Mouse (Mus musculus): Measurements from ENCODE around the gene Lmod3.

Gene Lmod3

DNA sequence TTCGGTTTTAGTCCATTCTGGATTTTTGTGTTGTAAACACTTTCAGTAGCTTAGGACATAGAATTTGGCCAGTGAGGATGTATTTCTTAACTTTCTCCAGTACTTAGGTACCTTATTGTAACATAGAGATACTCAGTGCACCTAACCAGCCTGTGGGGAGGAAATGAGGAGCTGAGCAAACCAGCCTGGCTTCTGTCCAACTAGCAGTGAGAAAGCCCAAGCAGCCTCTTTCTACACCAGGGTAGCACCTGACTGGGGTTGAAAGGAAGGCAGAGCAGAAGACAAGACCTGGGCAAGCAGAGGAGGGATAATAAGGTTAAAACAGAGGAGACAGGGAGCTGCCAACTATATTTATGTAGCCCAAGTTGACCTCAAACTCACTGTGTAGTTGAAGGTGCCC, 31.1 kb upstream of the Lmod3 start:
- Histone ChIP-seq H3K4me3 (replicated peaks; ENCODE audit: low read length) (no peak overlapping the region), H3K4me1 (replicated peaks; ENCODE audit: low read depth, low read length) (peaks cover 12% of the 10 kb centered on the region), H3K36me3 (ENCODE audit: insufficient read depth, low read length) (no peaks in the 10 kb centered on the region), H3K27me3 (ENCODE audit: insufficient read depth, low read length) (no peaks in the 10 kb centered on the region; the same call in none of the 2 replicates), H3K9me3 (ENCODE audit: low read length) (no peaks in the 10 kb centered on the region)
- TF ChIP-seq NANOG (IDR thresholded peaks at IDR 0.05; ENCODE audit: borderline replicate concordance, low read length) (no peak), CTCF (conservative IDR thresholded peaks at IDR 0.05; ENCODE audit: low read length) (no peak), POU5F1 (IDR thresholded peaks at IDR 0.05; ENCODE audit: borderline replicate concordance, low read length) (no peak)

DNA sequence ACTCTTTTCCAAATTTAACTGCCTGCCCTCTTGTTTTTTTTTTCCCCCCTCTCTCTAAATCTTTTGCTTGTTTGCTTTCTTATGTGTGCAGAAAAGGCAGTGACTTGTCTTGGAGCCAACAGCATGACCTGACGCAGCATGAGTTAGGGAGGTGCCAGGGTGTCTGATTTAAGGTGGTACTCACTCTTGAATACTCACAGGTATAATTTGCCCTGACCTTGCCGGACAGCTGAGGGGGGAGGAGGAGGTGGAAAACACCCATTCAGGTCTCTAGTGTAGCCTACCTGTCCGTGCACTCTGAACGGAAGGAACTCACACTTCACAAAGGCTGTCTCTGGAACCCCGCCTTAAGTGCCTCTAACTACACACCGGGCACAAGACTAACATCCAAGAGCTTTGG, 26.3 kb upstream of the Lmod3 start:
- no peak overlapping the region; the same call in 1 of the 2 replicates for H3K4me3 ChIP-seq (replicated peaks; ENCODE audit: low read length)
- H3K9me3 ChIP-seq (ENCODE audit: low read length): no peaks in the 10 kb centered on the region
- peaks cover 36% of the 10 kb centered on the region for H3K4me1 ChIP-seq (replicated peaks; ENCODE audit: low read depth, low read length)
- H3K27me3 ChIP-seq (ENCODE audit: insufficient read depth, low read length): peaks cover 17% of the 10 kb centered on the region
- H3K36me3 ChIP-seq (ENCODE audit: insufficient read depth, low read length): no peaks in the 10 kb centered on the region
- TF ChIP-seq NANOG (IDR thresholded peaks at IDR 0.05; ENCODE audit: borderline replicate concordance, low read length) (no peak), POU5F1 (IDR thresholded peaks at IDR 0.05; ENCODE audit: borderline replicate concordance, low read length) (no peak), CTCF (conservative IDR thresholded peaks at IDR 0.05; ENCODE audit: low read length) (no peak)

- peak; percentile 57; the same call in 1 of the 2 replicates for TF ChIP-seq NANOG (IDR thresholded peaks at IDR 0.05; ENCODE audit: borderline replicate concordance, low read length)
- no peak for TF ChIP-seq POU5F1 (IDR thresholded peaks at IDR 0.05; ENCODE audit: borderline replicate concordance, low read length)
- TF ChIP-seq CTCF (conservative IDR thresholded peaks at IDR 0.05; ENCODE audit: low read length): peak; percentile 76
- Histone ChIP-seq H3K9me3 (ENCODE audit: low read length) (no peaks in the 10 kb centered on the region), H3K4me3 (replicated peaks; ENCODE audit: low read length) (peak overlapping the region; percentile 66), H3K27me3 (ENCODE audit: insufficient read depth, low read length) (peaks cover 23% of the 10 kb centered on the region), H3K4me1 (replicated peaks; ENCODE audit: low read depth, low read length) (peaks cover 36% of the 10 kb centered on the region), H3K36me3 (ENCODE audit: insufficient read depth, low read length) (no peaks in the 10 kb centered on the region)
Observed at GRCm38 (mm10) chr6:97278014-97278787, 25.6 kb upstream of the Lmod3 start.

DNA sequence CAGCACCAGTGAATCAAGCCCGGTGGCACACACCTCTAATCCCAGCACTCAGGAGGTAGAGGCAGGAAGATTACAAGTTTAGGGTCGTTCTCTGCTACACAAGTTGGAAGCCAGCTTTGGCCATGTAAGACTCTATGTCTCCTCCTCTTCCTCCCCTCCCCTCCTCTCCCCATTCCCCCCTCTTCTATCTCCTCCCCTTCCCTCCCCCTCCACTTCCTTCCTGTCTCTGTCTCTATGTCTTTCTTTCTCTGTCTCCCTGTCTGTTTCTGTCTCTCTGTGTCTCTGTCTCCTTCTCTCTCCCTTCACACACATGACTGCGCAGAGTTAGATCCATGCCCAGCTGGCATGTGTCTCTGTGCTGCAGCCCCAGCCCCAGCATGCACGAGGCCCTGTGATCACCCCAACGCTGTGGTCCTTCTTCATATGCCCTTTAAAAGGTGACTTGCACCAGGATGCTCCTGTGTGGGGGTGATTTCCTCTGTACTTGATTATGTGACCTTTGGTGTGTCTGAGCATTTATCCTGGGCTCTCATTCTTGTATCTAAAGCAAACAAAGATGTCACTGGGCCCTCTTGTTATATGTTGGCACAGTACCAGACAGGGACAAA, 24.4 kb upstream of the Lmod3 start:
- Histone ChIP-seq H3K36me3 (ENCODE audit: insufficient read depth, low read length) (no peaks in the 10 kb centered on the region), H3K27me3 (ENCODE audit: insufficient read depth, low read length) (peaks cover 24% of the 10 kb centered on the region), H3K9me3 (ENCODE audit: low read length) (no peaks in the 10 kb centered on the region), H3K4me1 (replicated peaks; ENCODE audit: low read depth, low read length) (peaks cover 36% of the 10 kb centered on the region), H3K4me3 (replicated peaks; ENCODE audit: low read length) (no peak overlapping the region)
- TF ChIP-seq NANOG (IDR thresholded peaks at IDR 0.05; ENCODE audit: borderline replicate concordance, low read length) (no peak), CTCF (conservative IDR thresholded peaks at IDR 0.05; ENCODE audit: low read length) (no peak), POU5F1 (IDR thresholded peaks at IDR 0.05; ENCODE audit: borderline replicate concordance, low read length) (no peak)

- no peaks in the 10 kb centered on the region for H3K9me3 ChIP-seq (ENCODE audit: low read length)
- peaks cover 36% of the 10 kb centered on the region for H3K4me1 ChIP-seq (replicated peaks; ENCODE audit: low read depth, low read length)
- TF ChIP-seq CTCF (conservative IDR thresholded peaks at IDR 0.05; ENCODE audit: low read length) (no peak), POU5F1 (IDR thresholded peaks at IDR 0.05; ENCODE audit: borderline replicate concordance, low read length) (no peak), NANOG (IDR thresholded peaks at IDR 0.05; ENCODE audit: borderline replicate concordance, low read length) (no peak)
- peaks cover 29% of the 10 kb centered on the region for H3K27me3 ChIP-seq (ENCODE audit: insufficient read depth, low read length)
- no peaks in the 10 kb centered on the region for H3K36me3 ChIP-seq (ENCODE audit: insufficient read depth, low read length)
- no peak overlapping the region for H3K4me3 ChIP-seq (replicated peaks; ENCODE audit: low read length)
Observed at GRCm38 (mm10) chr6:97276366-97276765, 23.8 kb upstream of the Lmod3 start.

DNA sequence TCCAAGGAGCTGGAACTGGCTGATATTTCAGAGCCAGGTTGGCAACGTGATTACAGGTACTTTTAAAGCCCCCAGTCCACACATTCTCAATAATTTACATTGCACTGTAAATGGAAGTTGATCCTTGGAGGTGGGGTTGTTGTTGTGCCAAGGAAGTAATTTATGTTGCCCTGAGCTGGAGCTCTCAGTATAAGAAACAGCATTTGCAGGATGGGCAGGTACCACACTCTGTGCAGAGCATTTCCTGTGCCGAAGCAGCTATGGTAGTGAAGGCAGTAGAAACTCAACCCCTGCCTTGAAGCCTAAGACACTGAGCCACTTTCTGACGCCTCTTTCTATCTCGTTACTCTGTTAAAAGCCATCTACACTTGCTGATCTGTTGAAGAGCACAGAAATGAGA, 23.2 kb upstream of the Lmod3 start:
- Histone ChIP-seq H3K9me3 (ENCODE audit: low read length) (no peaks in the 10 kb centered on the region), H3K4me1 (replicated peaks; ENCODE audit: low read depth, low read length) (peaks cover 36% of the 10 kb centered on the region), H3K4me3 (replicated peaks; ENCODE audit: low read length) (no peak overlapping the region), H3K27me3 (ENCODE audit: insufficient read depth, low read length) (peaks cover 29% of the 10 kb centered on the region), H3K36me3 (ENCODE audit: insufficient read depth, low read length) (no peaks in the 10 kb centered on the region)
- TF ChIP-seq POU5F1 (IDR thresholded peaks at IDR 0.05; ENCODE audit: borderline replicate concordance, low read length) (no peak), CTCF (conservative IDR thresholded peaks at IDR 0.05; ENCODE audit: low read length) (no peak), NANOG (IDR thresholded peaks at IDR 0.05; ENCODE audit: borderline replicate concordance, low read length) (no peak)

GRCm38 (mm10) chr6:97273777-97274176, 21.2 kb upstream of the Lmod3 start:
- Histone ChIP-seq H3K9me3 (ENCODE audit: low read length) (no peaks in the 10 kb centered on the region), H3K4me1 (replicated peaks; ENCODE audit: low read depth, low read length) (peaks cover 28% of the 10 kb centered on the region), H3K4me3 (replicated peaks; ENCODE audit: low read length) (no peak overlapping the region), H3K36me3 (ENCODE audit: insufficient read depth, low read length) (no peaks in the 10 kb centered on the region), H3K27me3 (ENCODE audit: insufficient read depth, low read length) (peaks cover 29% of the 10 kb centered on the region)
- TF ChIP-seq NANOG (IDR thresholded peaks at IDR 0.05; ENCODE audit: borderline replicate concordance, low read length) (no peak), CTCF (conservative IDR thresholded peaks at IDR 0.05; ENCODE audit: low read length) (no peak), POU5F1 (IDR thresholded peaks at IDR 0.05; ENCODE audit: borderline replicate concordance, low read length) (no peak)

DNA sequence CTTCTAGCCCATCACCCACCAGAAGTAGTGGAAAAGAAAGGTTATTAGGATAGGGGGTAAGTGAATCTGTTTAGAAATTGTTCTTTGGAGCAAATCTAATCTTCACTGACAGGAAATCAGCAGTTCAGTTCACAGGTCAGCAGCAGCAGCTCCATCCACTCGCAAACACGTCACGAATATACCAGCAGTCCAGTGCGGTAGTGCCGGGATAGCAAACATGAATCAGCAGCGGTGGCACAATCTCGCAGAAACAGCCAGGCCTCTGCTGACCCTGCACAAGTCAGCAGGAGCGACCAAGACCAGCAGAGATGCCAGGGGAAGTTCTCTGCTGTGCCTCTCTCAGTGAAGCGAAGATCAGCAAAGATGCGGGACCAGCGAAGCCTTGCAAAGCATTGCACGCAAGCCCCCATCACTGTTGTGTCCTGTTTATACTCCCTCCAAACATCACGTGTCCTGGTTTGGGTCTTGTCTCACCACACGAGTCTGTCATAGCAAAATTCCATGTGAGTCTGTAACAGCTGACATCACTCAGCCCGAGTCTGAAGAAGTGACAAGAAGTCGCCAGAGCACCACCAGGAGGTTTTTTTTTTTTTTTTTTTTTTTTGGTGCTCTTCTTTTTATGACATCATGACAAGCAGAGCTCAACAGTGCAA, 20.6 kb upstream of the Lmod3 start:
- TF ChIP-seq POU5F1 (IDR thresholded peaks at IDR 0.05; ENCODE audit: borderline replicate concordance, low read length) (no peak), NANOG (IDR thresholded peaks at IDR 0.05; ENCODE audit: borderline replicate concordance, low read length) (no peak), CTCF (conservative IDR thresholded peaks at IDR 0.05; ENCODE audit: low read length) (no peak)
- Histone ChIP-seq H3K27me3 (ENCODE audit: insufficient read depth, low read length) (peaks cover 29% of the 10 kb centered on the region), H3K36me3 (ENCODE audit: insufficient read depth, low read length) (no peaks in the 10 kb centered on the region), H3K9me3 (ENCODE audit: low read length) (no peaks in the 10 kb centered on the region), H3K4me1 (replicated peaks; ENCODE audit: low read depth, low read length) (peaks cover 23% of the 10 kb centered on the region), H3K4me3 (replicated peaks; ENCODE audit: low read length) (no peak overlapping the region)
